Mouse (Mus musculus) spleen, adult 2 months (tissue): ENCODE measurements at regions not wholly inside any gene's neighbourhood (a gene's known extent, or its start where the extent isn't known, plus 50 kb on each side); places are given as distances from the start of the nearest gene placed in this dataset.

Source experiments
- CTCF ChIP-seq: fragments of 200-500 bp; IDR thresholded peaks from 2 replicates; pipeline ENCODE4 v1.5.1; 2011; ENCODE audit warnings: mild to moderate bottlenecking, inconsistent platforms; ENCODE audit not compliant: insufficient read depth, insufficient read length, insufficient replicate concordance; ENCODE audit errors: extremely low read depth
- POLR2A ChIP-seq: fragments of 200-500 bp; IDR thresholded peaks from 2 replicates; pipeline ENCODE4 v1.6.1; 2011; ENCODE audit warnings: low read depth, low read length, inconsistent platforms

DNA sequence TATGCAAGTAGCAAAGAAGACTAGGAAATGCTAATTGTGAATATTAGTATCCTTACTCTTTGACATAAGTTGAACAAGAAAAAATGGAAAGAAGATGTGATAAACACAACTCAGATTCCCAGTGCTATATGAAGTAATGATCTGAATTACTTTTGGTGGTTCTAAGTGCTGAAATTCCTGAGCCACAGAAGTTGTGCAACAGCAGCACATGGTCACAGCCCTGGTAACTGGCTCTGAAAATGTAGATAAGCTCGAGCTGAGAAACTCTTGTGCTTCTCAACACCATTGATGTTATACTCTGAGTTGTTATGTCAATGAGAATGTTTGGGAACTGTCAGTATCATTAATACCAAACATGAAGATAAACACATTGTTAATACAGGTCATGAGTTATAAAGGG lies 106.3 kb upstream of the Hgf start:
- TF ChIP-seq CTCF (no peak), POLR2A (no peak)
